Mouse (Mus musculus) forebrain, postnatal 0 days (tissue): Measurements from ENCODE around the gene Vmn2r2. TPM values are rescaled to one million over a fixed set of nuclear protein-coding genes. Genes with fewer than 3 reads are reported as not detected.

ENCODE experiments used
- ATAC-seq: fragments of 200-750 bp; cut with Nextera tagmentation; 2 replicates; pipeline ENCODE4 v1.8.0; 2017; ENCODE audit warnings: mild to moderate bottlenecking, moderate library complexity
- DNase-seq: peaks from one replicate; pipeline ENCODE4 v3.0.0-alpha.2; 2015
- H3K27ac ChIP-seq: fragments of 300-500 bp; sonication (generic); 2 replicates; pipeline ENCODE4 v1.5.1; 2014; ENCODE audit warnings: low read depth, mild to moderate bottlenecking, antibody characterized with exemption, low read length, moderate library complexity, mixed read lengths
- H3K27me3 ChIP-seq: fragments of 300-500 bp; sonication (generic); 2 replicates; pipeline ENCODE4 v1.6.1; 2014; ENCODE audit warnings: mild to moderate bottlenecking, low read length, mixed read lengths; ENCODE audit not compliant: insufficient read depth
- H3K36me3 ChIP-seq: fragments of 300-500 bp; sonication (generic); 2 replicates; pipeline ENCODE4 v1.6.1; 2014; ENCODE audit warnings: mild to moderate bottlenecking, moderate library complexity; ENCODE audit not compliant: insufficient read depth
- H3K4me1 ChIP-seq: fragments of 300-500 bp; sonication (generic); 2 replicates; pipeline ENCODE4 v1.6.1; 2014; ENCODE audit warnings: antibody characterized with exemption; ENCODE audit not compliant: insufficient read depth
- H3K4me2 ChIP-seq: fragments of 300-500 bp; sonication (generic); 2 replicates; pipeline ENCODE4 v1.6.1; 2014; ENCODE audit warnings: low read depth, mild to moderate bottlenecking, moderate library complexity
- H3K4me3 ChIP-seq: fragments of 300-500 bp; sonication (generic); 2 replicates; pipeline ENCODE4 v1.5.1; 2014; ENCODE audit warnings: low read depth, low read length, mixed read lengths
- H3K9ac ChIP-seq: fragments of 300-500 bp; sonication (generic); 2 replicates; pipeline ENCODE4 v1.6.1; 2014; ENCODE audit warnings: mild to moderate bottlenecking
- H3K9me3 ChIP-seq: fragments of 300-500 bp; sonication (generic); 2 replicates; pipeline ENCODE4 v1.6.1; 2016; ENCODE audit warnings: low read length
- CTCF ChIP-seq: sonication (generic); IDR thresholded peaks from 2 replicates; pipeline ENCODE4 v1.5.1; 2016; ENCODE audit warnings: antibody characterized with exemption, control low read depth, low read depth
- WGBS: fragments of 180-500 bp; shearing (Covaris S2); extraction: QIAGEN DNeasy Blood & Tissue Kit; methylation state at CpG from one replicate; pipeline ENCODE4 v1.1.7; 2014; 5-methylcytosine and 5-hydroxymethylcytosine counted together
- polyA plus RNA-seq: library from polyadenylated mRNA; unstranded; fragments of >200 nt; fragmentation: Nextera tagmentation; extraction: Ambion mirVana; gene quantifications from 2 replicates; pipeline ENCODE4 v1.2.1, GENCODE M21; 2015
- total RNA-seq: library from RNA; depleted of rRNA; stranded (reverse); fragments of >200 nt; gene quantifications from 2 replicates; pipeline ENCODE4 v1.2.3, GENCODE M21; 2014; rRNA removed

Gene Vmn2r2
- not detected in 2 replicates for total RNA-seq
- polyA plus RNA-seq, result 0.11 TPM in 1 of 2 replicates, not detected in the other

GRCm38 (mm10) chr3:64141878-64142508 is at the start of gene Vmn2r2:
Gene Vmn2r2, minus strand, starts transcription at chr3:64141928.
- Histone ChIP-seq H3K9ac (no peak within 1 kb of the TSS), H3K27ac (no peak within 1 kb of the TSS), H3K9me3 (no peaks in the 10 kb centered on the region), H3K27me3 (no peaks in the 10 kb centered on the region), H3K4me3 (no peak within 1 kb of the TSS), H3K36me3 (no peaks in the 10 kb centered on the region), H3K4me1 (no peaks in the 10 kb centered on the region), H3K4me2 (no peak within 1 kb of the TSS)
- DNase-seq (peak; percentile 5), ATAC-seq (peak; percentile 76)
- TF ChIP-seq CTCF, result no peak
- 71% methylated on average over 2 of the region's 2 CpGs for WGBS

- WGBS, result 55% methylated on average over 11 of the region's 11 CpGs
- no peak for ATAC-seq
- no peak overlapping the region for H3K27ac ChIP-seq
These were observed 28.2 kb downstream of the Vmn2r2 start for GRCm38 (mm10) chr3:64113352-64114046.

GRCm38 (mm10) chr3:64112707-64113106 is 29.0 kb downstream of the Vmn2r2 start:
- Histone ChIP-seq H3K27ac (no peak overlapping the region), H3K36me3 (no peaks in the 10 kb centered on the region), H3K4me1 (no peaks in the 10 kb centered on the region), H3K9ac (no peak overlapping the region), H3K27me3 (no peaks in the 10 kb centered on the region), H3K4me3 (no peak overlapping the region), H3K9me3 (no peaks in the 10 kb centered on the region), H3K4me2 (no peak overlapping the region)
- no peak for TF ChIP-seq CTCF
- ATAC-seq (no peak), DNase-seq (no peak)
- WGBS, result 46% methylated on average over 1 of the region's 1 CpGs

More at GRCm38 (mm10) chr3:64113352-64114046, 28.2 kb downstream of the Vmn2r2 start:
- Histone ChIP-seq H3K4me1 (no peaks in the 10 kb centered on the region), H3K9ac (no peak overlapping the region), H3K9me3 (no peaks in the 10 kb centered on the region), H3K4me2 (no peak overlapping the region), H3K4me3 (no peak overlapping the region), H3K27me3 (no peaks in the 10 kb centered on the region), H3K36me3 (no peaks in the 10 kb centered on the region)
- TF ChIP-seq CTCF, result no peak
- DNase-seq, result no peak

GRCm38 (mm10) chr3:64081247-64081646 is 60.5 kb downstream of the Vmn2r2 start, which contains the start of gene Vmn2r1:
Gene Vmn2r1, plus strand, starts transcription at chr3:64081547.
- WGBS, result 90% methylated on average over 4 of the region's 4 CpGs
- Histone ChIP-seq H3K27me3 (no peaks in the 10 kb centered on the region), H3K36me3 (no peaks in the 10 kb centered on the region), H3K9me3 (no peaks in the 10 kb centered on the region), H3K4me3 (no peak within 1 kb of the TSS), H3K4me2 (no peak within 1 kb of the TSS), H3K27ac (no peak within 1 kb of the TSS), H3K4me1 (no peaks in the 10 kb centered on the region), H3K9ac (no peak within 1 kb of the TSS)
- DNase-seq (no peak), ATAC-seq (no peak)
- TF ChIP-seq CTCF, result no peak

Other genes with a start within 250 kb of the Vmn2r2 start
- gene Plch1, start 242.5 kb downstream of the Vmn2r2 start, total RNA-seq, result 6.5 and 14.4 TPM in 2 replicates
- 1.6 and 3.5 TPM in 2 replicates for gene Plch1, start 242.5 kb downstream of the Vmn2r2 start, polyA plus RNA-seq
- 15.0 and 20.6 TPM in 2 replicates for gene E130311K13Rik, start 212.5 kb downstream of the Vmn2r2 start, total RNA-seq
- 9.7 and 14.3 TPM in 2 replicates for gene E130311K13Rik, start 212.5 kb downstream of the Vmn2r2 start, polyA plus RNA-seq
- 39.9 and 43.4 TPM in 2 replicates for gene Slc33a1, start 177.2 kb downstream of the Vmn2r2 start, total RNA-seq
- 11.1 and 15.0 TPM in 2 replicates for gene Slc33a1, start 177.2 kb downstream of the Vmn2r2 start, polyA plus RNA-seq
- gene Gmps, start 165.8 kb downstream of the Vmn2r2 start, total RNA-seq, result 47.7 and 61.9 TPM in 2 replicates
- 31.3 and 42.3 TPM in 2 replicates for gene Gmps, start 165.8 kb downstream of the Vmn2r2 start, polyA plus RNA-seq
- 1.1 TPM in 2 replicates for gene Vmn2r1, start 60.4 kb downstream of the Vmn2r2 start, total RNA-seq
- gene Vmn2r1, start 60.4 kb downstream of the Vmn2r2 start, polyA plus RNA-seq, result 0.15 and 0.30 TPM in 2 replicates
- 0.15 TPM in 1 of 2 replicates, not detected in the other for gene Vmn2r3, start 147.8 kb upstream of the Vmn2r2 start, total RNA-seq
- not detected in 2 replicates for gene Vmn2r3, start 147.8 kb upstream of the Vmn2r2 start, polyA plus RNA-seq